Mouse (Mus musculus) adrenal gland, postnatal 10 days (tissue): ENCODE measurements around the gene Sec23ip. TPM values are rescaled to one million over a fixed set of nuclear protein-coding genes. Genes with fewer than 3 reads are reported as not detected.
A peak's percentile ranks its signal among the peaks of the same experiment; 100 is the strongest.

Experiments
- DNase-seq: peaks from one replicate; pipeline ENCODE4 v3.0.0; 2021; ENCODE audit warnings: mixed read lengths
- microRNA-seq: library from miRNA; unstranded; fragments of <30 nt; microRNA quantifications from one replicate; pipeline ENCODE4 v1.2.0, GENCODE M21; 2021
- total RNA-seq, 2 experiments: library from RNA; stranded (reverse); gene quantifications; 2 replicates each; pipeline ENCODE4 v1.2.3; 2021

Sec23ip gene
- total RNA-seq, 2 experiments from 2014 or later, result 34.1 to 44.9 TPM

DNA sequence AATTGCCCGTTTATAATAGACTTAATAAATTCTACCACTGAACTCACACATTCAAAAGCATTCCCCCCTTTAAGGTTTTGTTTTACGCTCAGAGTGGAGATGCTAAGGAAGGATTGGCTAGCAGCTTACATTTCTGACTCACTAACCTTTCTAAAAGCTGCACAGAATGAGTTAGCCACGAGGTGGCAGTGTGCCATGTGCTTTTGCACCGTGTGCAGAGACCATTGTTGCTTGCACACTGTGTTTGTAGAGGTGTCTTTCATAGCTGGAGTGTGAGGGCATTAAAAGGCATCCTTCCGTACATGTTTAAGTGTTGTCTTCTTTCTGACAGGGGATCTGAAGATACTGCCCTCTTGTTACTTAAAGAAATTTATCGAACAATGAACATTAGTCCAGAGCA is 34.6 kb downstream of the Sec23ip start:
- DNase-seq, result peak; percentile 59

DNA sequence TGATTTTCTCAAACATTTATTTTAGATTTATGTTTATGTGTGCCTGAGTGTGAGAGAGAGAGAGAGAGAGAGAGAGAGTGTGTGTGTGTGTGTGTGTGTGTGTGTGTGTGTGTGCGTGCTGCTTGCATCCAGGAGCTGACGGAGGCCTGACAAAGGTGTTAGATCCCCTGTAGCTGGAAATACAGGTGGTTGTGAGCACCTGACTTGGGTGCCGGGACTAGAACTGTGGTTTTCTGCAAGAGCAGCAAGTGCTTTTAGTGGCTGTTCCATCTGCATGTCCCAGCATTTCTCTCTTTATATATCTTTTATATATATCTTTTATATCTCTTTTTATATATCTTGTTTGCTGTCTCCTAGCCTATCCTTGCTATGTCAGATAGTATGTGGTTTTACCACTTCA is 37.1 kb downstream of the Sec23ip start:
- no peak for DNase-seq

DNA sequence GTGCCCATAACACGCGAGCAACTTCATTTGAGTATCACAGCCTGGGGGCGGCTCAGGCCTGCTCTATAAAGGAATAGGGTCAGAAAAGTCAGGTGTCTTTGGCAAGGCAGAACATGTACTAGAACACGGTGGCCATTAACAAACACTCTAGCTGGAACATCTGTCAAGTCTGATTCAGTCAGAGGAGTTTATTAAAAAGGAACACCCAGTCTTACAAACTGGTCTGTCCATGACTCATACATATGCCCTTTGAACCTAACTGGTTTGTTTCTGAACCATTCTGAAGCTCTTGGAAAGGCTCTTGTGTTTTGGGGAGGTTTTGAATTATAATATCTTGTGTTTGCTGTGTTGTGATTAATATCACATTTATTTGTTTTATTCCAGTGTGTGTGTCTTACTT is 45.3 kb downstream of the Sec23ip start:
- no peak for DNase-seq

DNA sequence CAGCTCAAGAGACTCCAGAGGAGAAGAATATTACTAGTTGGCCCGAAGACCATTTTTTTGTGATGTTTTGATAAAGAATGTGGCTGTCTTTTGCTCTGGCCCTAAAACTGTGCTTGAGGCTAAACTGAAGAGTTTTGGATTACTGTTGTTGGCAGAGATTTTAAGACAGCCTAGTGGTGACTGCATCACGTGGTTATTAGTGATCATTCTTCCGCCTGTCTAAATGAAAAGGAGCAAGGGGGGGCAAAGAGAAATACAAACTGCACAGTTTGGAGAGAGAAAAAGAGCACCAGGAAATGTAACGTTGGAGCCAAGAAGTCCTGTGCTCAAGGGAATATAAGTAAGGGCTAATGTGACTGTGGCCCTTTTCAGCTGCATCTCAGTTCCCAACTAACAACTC is 48.7 kb downstream of the Sec23ip start:
- no peak for DNase-seq

DNA sequence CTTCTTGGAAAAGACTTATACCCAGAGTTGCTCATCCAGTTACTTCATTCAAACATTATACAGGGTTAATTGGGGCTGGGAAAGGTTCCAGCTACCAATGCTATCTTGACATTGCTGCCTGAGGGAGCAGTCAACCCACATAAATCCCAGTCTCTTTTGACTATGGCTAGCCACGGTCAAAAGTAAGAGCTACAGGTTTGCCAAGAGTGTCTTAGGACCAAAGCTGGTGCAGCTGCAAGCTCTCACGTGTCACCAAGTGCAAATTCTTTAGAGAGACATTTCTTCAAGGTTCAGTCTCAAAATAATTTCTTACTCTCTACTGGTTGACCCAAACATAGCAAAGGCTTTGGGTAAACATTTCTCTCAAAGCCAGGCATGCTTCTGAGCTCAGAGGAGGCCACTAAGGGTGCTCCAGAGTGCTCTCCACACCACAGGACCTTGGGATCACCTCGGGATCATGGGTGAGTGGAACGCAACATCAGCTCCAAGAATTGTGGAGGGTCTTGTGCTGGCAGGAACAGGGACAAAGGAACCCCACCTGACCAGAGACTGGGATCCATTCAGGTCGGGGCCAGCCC is 80.3 kb downstream of the Sec23ip start:
- DNase-seq, result no peak

DNA sequence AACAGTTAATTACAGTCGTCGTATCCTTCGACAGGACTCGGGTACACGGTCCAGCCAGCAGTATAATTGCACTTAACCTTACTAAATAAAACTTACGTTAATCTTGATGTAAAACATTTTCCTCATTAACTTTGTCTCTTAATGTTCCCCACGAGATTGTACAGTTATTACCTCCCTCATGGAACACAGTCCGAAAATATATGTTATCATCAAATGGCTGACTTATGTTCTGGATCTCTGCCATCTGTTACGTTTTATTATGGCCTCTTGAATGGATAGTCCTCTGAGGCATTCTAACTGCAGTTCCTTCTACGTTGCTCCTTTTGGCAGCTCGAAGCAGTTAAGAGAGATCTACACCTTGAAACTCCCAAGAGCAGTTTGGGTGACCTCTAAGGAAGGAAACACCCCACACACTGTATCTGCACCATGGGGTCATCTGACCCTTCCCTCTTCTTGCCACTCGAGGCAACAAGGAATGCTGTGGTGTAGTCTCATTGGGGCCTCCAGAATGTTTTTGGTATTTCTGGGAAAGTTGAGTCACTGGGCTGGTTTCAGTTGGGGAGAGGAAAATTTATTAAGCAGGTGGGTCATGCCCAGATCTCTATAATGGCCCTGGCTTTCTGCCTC is 87.8 kb downstream of the Sec23ip start:
- no peak for DNase-seq

DNA sequence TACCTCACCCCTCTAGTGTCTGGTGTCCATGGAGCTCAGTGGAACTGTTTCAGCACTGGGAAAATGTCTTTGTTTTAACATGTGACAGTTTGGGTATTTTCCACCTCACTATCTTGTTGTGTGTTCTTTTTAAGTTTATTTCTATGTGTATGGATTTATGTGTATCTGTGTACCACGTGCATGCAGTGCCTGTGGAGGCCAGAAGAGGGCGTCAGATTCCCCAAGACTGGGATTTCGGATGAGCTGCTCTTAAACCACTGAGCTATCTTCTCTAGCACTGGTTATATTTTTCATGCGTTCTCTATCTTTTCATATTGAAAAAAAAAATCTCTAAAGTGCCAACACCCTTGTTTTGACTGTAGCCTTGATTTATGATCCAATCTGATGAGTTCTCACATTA is 88.5 kb downstream of the Sec23ip start:
- no peak for DNase-seq

Small RNA genes within 50 kb of the gene (microRNA-seq; reads per million reads assigned to microRNA genes)
- gene Gm25778, result not detected

Other genes with a start within 250 kb of the Sec23ip start
- gene Bag3, start 221.3 kb upstream of the Sec23ip start, total RNA-seq, result 100 to 1,000 TPM in 1 of 2 experiments, 10 to 100 TPM in 1; 77.1 to 125 TPM
- 10 to 100 TPM; 19.7 to 28.0 TPM for gene Inpp5f, start 133.6 kb upstream of the Sec23ip start, total RNA-seq
- gene Mcmbp, start 4.4 kb upstream of the Sec23ip start, total RNA-seq, result 10 to 100 TPM; 38.6 to 42.7 TPM